Mouse (Mus musculus): ENCODE measurements around the gene Rab3ip. TPM values are rescaled to one million over a fixed set of nuclear protein-coding genes. Genes with fewer than 3 reads are reported as not detected.

Gene Rab3ip
- polyA plus RNA-seq, 1 experiment from 2014 or later = 9.8 TPM

- no peaks in the 10 kb centered on the region for H3K36me3 ChIP-seq
- no peaks in the 10 kb centered on the region for H3K4me1 ChIP-seq (replicated peaks)
- no peak overlapping the region for H3K9ac ChIP-seq
- no peak overlapping the region for H3K27ac ChIP-seq
- WGBS (ENCODE audit: insufficient replicate concordance) = 73% methylated on average over 12 of the region's 12 CpGs
- H3K27me3 ChIP-seq = no peaks in the 10 kb centered on the region
- ATAC-seq (ENCODE audit: low read depth) = no peak
- no peak for DNase-seq
- no peaks in the 10 kb centered on the region for H3K9me3 ChIP-seq (replicated peaks)
- no peak overlapping the region for H3K4me2 ChIP-seq
- H3K4me3 ChIP-seq (replicated peaks) = no peak overlapping the region
These were observed 55.3 kb downstream of the Rab3ip start for GRCm38 (mm10) chr10:116895108-116895833.

GRCm38 (mm10) chr10:116894540-116894939 lies 56.0 kb downstream of the Rab3ip start:
- Histone ChIP-seq H3K9me3 (replicated peaks) (no peaks in the 10 kb centered on the region), H3K27me3 (no peaks in the 10 kb centered on the region), H3K4me2 (no peak overlapping the region), H3K27ac (no peak overlapping the region), H3K4me3 (replicated peaks) (no peak overlapping the region), H3K9ac (no peak overlapping the region), H3K4me1 (replicated peaks) (no peaks in the 10 kb centered on the region), H3K36me3 (no peaks in the 10 kb centered on the region)
- no peak for DNase-seq
- 74% methylated on average over 6 of the region's 6 CpGs for WGBS (ENCODE audit: insufficient replicate concordance)
- no peak for ATAC-seq (ENCODE audit: low read depth)

- H3K9ac ChIP-seq = no peak overlapping the region
- H3K9me3 ChIP-seq (replicated peaks) = no peaks in the 10 kb centered on the region
- H3K27me3 ChIP-seq = no peaks in the 10 kb centered on the region
- no peak overlapping the region for H3K4me3 ChIP-seq (replicated peaks)
- 10% methylated on average over 3 of the region's 3 CpGs for whole genome bisulfite sequencing (ENCODE audit: insufficient replicate concordance)
- H3K27ac ChIP-seq = no peak overlapping the region
- no peak for DNase-seq
- ATAC-seq (ENCODE audit: low read depth) = no peak
- H3K4me2 ChIP-seq = no peak overlapping the region
- no peaks in the 10 kb centered on the region for H3K36me3 ChIP-seq
- no peaks in the 10 kb centered on the region for H3K4me1 ChIP-seq (replicated peaks)
These were observed 56.8 kb downstream of the Rab3ip start for GRCm38 (mm10) chr10:116893753-116894152.

- ATAC-seq (ENCODE audit: low read depth) = no peak
- no peaks in the 10 kb centered on the region for H3K36me3 ChIP-seq
- DNase-seq = no peak
- no peaks in the 10 kb centered on the region for H3K27me3 ChIP-seq
- no peaks in the 10 kb centered on the region for H3K4me1 ChIP-seq (replicated peaks)
- 51% methylated on average over 5 of the region's 5 CpGs for WGBS (ENCODE audit: insufficient replicate concordance)
- no peak overlapping the region for H3K9ac ChIP-seq
- H3K27ac ChIP-seq = no peak overlapping the region
- H3K9me3 ChIP-seq (replicated peaks) = no peaks in the 10 kb centered on the region
- no peak overlapping the region for H3K4me3 ChIP-seq (replicated peaks)
- H3K4me2 ChIP-seq = no peak overlapping the region
These were observed 60.0 kb downstream of the Rab3ip start for GRCm38 (mm10) chr10:116890587-116890986.

- Histone ChIP-seq H3K27ac (no peak overlapping the region), H3K4me2 (no peak overlapping the region)
- 66% methylated on average over 3 of the region's 3 CpGs for WGBS (ENCODE audit: insufficient replicate concordance)
These were observed 66.0 kb downstream of the Rab3ip start for GRCm38 (mm10) chr10:116884552-116884951.

GRCm38 (mm10) chr10:116883531-116883930 lies 67.0 kb downstream of the Rab3ip start:
- no peak overlapping the region for H3K4me2 ChIP-seq
- DNase-seq = no peak
- no peaks in the 10 kb centered on the region for H3K9me3 ChIP-seq (replicated peaks)
- H3K4me1 ChIP-seq (replicated peaks) = no peaks in the 10 kb centered on the region
- no peak overlapping the region for H3K9ac ChIP-seq
- ATAC-seq (ENCODE audit: low read depth) = no peak
- H3K4me3 ChIP-seq (replicated peaks) = no peak overlapping the region
- H3K27me3 ChIP-seq = no peaks in the 10 kb centered on the region
- no peaks in the 10 kb centered on the region for H3K36me3 ChIP-seq
- 60% methylated on average over 5 of the region's 5 CpGs for WGBS (ENCODE audit: insufficient replicate concordance)
- no peak overlapping the region for H3K27ac ChIP-seq

More at GRCm38 (mm10) chr10:116884552-116884951, 66.0 kb downstream of the Rab3ip start:
- no peaks in the 10 kb centered on the region for H3K27me3 ChIP-seq
- ATAC-seq (ENCODE audit: low read depth) (no peak), DNase-seq (no peak)
- no peak overlapping the region for H3K4me3 ChIP-seq (replicated peaks)
- no peaks in the 10 kb centered on the region for H3K9me3 ChIP-seq (replicated peaks)
- H3K36me3 ChIP-seq = no peaks in the 10 kb centered on the region
- H3K9ac ChIP-seq = no peak overlapping the region
- no peaks in the 10 kb centered on the region for H3K4me1 ChIP-seq (replicated peaks)

- H3K27ac ChIP-seq = no peak overlapping the region
These were observed 73.1 kb downstream of the Rab3ip start for GRCm38 (mm10) chr10:116877436-116877835.

GRCm38 (mm10) chr10:116874490-116874889 lies 76.1 kb downstream of the Rab3ip start:
- no peak for ATAC-seq (ENCODE audit: low read depth)
- no peak overlapping the region for H3K4me3 ChIP-seq (replicated peaks)
- H3K27ac ChIP-seq = no peak overlapping the region
- no peaks in the 10 kb centered on the region for H3K27me3 ChIP-seq
- no peak overlapping the region for H3K9ac ChIP-seq
- H3K9me3 ChIP-seq (replicated peaks) = no peaks in the 10 kb centered on the region
- no peaks in the 10 kb centered on the region for H3K36me3 ChIP-seq
- H3K4me2 ChIP-seq = no peak overlapping the region
- H3K4me1 ChIP-seq (replicated peaks) = no peaks in the 10 kb centered on the region
- 65% methylated on average over 9 of the region's 9 CpGs for WGBS (ENCODE audit: insufficient replicate concordance)
- no peak for DNase-seq

More at GRCm38 (mm10) chr10:116877436-116877835, 73.1 kb downstream of the Rab3ip start:
- WGBS (ENCODE audit: insufficient replicate concordance) = 77% methylated on average over 4 of the region's 4 CpGs
- Histone ChIP-seq H3K4me2 (no peak overlapping the region), H3K36me3 (no peaks in the 10 kb centered on the region), H3K9me3 (replicated peaks) (no peaks in the 10 kb centered on the region), H3K4me1 (replicated peaks) (no peaks in the 10 kb centered on the region), H3K27me3 (no peaks in the 10 kb centered on the region), H3K4me3 (replicated peaks) (no peak overlapping the region), H3K9ac (no peak overlapping the region)
- DNase-seq (no peak), ATAC-seq (ENCODE audit: low read depth) (no peak)

- Histone ChIP-seq H3K4me3 (replicated peaks) (no peak overlapping the region), H3K9me3 (replicated peaks) (no peaks in the 10 kb centered on the region), H3K4me2 (no peak overlapping the region), H3K4me1 (replicated peaks) (no peaks in the 10 kb centered on the region), H3K27ac (no peak overlapping the region), H3K36me3 (no peaks in the 10 kb centered on the region), H3K27me3 (no peaks in the 10 kb centered on the region), H3K9ac (no peak overlapping the region)
- no peak for DNase-seq
- 66% methylated on average over 14 of the region's 14 CpGs for WGBS (ENCODE audit: insufficient replicate concordance)
- no peak for ATAC-seq (ENCODE audit: low read depth)
These were observed 78.6 kb downstream of the Rab3ip start for GRCm38 (mm10) chr10:116872016-116872410.

GRCm38 (mm10) chr10:116871329-116872015 lies 79.1 kb downstream of the Rab3ip start:
- no peak overlapping the region for H3K27ac ChIP-seq
- H3K36me3 ChIP-seq = no peaks in the 10 kb centered on the region
- H3K9ac ChIP-seq = no peak overlapping the region
- no peak overlapping the region for H3K4me3 ChIP-seq (replicated peaks)
- H3K4me2 ChIP-seq = no peak overlapping the region
- ATAC-seq (ENCODE audit: low read depth) = no peak
- DNase-seq = no peak
- H3K9me3 ChIP-seq (replicated peaks) = no peaks in the 10 kb centered on the region
- 71% methylated on average over 12 of the region's 12 CpGs for WGBS (ENCODE audit: insufficient replicate concordance)
- no peaks in the 10 kb centered on the region for H3K4me1 ChIP-seq (replicated peaks)
- no peaks in the 10 kb centered on the region for H3K27me3 ChIP-seq

GRCm38 (mm10) chr10:116870819-116871218 lies 79.8 kb downstream of the Rab3ip start:
- no peak for ATAC-seq (ENCODE audit: low read depth)
- 68% methylated on average over 6 of the region's 6 CpGs for WGBS (ENCODE audit: insufficient replicate concordance)

More at GRCm38 (mm10) chr10:116870819-116871218, 79.8 kb downstream of the Rab3ip start:
- no peaks in the 10 kb centered on the region for H3K36me3 ChIP-seq
- no peak overlapping the region for H3K9ac ChIP-seq
- no peak overlapping the region for H3K4me2 ChIP-seq
- no peak overlapping the region for H3K4me3 ChIP-seq (replicated peaks)
- no peaks in the 10 kb centered on the region for H3K4me1 ChIP-seq (replicated peaks)
- H3K27ac ChIP-seq = no peak overlapping the region
- DNase-seq = no peak
- no peaks in the 10 kb centered on the region for H3K9me3 ChIP-seq (replicated peaks)
- H3K27me3 ChIP-seq = no peaks in the 10 kb centered on the region

Measured in liver, embryonic 13.5 days (tissue).